Mouse (Mus musculus): Measurements from ENCODE around the gene 6820408C15Rik. TPM values are rescaled to one million over a fixed set of nuclear protein-coding genes. Genes with fewer than 3 reads are reported as not detected.

6820408C15Rik gene
- polyA plus RNA-seq (2015; fragmentation: Nextera tagmentation; extraction: Ambion mirVana) = 0.54 and 0.79 TPM in 2 replicates

DNA sequence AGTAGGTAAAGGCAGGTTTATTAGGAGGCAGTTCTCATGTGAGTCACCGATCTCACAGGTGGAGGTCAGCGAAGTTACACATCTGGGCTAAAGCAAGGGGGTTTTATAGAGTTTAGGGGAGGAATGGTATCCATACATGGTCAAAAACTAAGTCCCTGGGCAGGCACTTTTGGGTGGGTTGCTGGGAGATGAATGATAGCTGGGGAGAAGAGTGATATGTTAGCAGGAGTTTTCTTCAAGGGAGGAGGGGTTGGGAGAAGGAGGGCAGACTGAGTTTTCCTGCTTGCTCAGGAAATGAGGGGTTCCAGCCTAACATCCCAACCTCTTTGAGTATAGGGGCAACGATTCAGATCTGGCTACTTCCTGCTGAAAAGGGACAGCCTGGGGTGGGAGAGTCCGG lies at the start of gene 6820408C15Rik:
Gene 6820408C15Rik, plus strand, starts transcription at position 301 of the 400 bp plus-strand sequence.
- H3K4me2 ChIP-seq (ENCODE audit: low read depth, low read length) = peak within 1 kb of the TSS; percentile 80
- peaks cover 12% of the 10 kb centered on the region for H3K4me1 ChIP-seq (ENCODE audit: control insufficient read depth, insufficient read depth, low read length)
- no peaks in the 10 kb centered on the region for H3K36me3 ChIP-seq (ENCODE audit: control insufficient read depth, insufficient read depth, low read length)
- peak within 1 kb of the TSS; percentile 99 for H3K9ac ChIP-seq (ENCODE audit: low read depth, low read length)
- H3K27me3 ChIP-seq (replicated peaks; ENCODE audit: control insufficient read depth, insufficient read depth, low read length) = no peaks in the 10 kb centered on the region
- H3K27ac ChIP-seq (ENCODE audit: low read length) = peak within 1 kb of the TSS; percentile 88
- H3K9me3 ChIP-seq (ENCODE audit: control insufficient read depth, low read length) = peaks cover 8% of the 10 kb centered on the region
- H3K4me3 ChIP-seq (ENCODE audit: low read length) = peak within 1 kb of the TSS; percentile 92
- ATAC-seq = no peak
- 23% methylated on average over 4 of the region's 4 CpGs for WGBS

DNA sequence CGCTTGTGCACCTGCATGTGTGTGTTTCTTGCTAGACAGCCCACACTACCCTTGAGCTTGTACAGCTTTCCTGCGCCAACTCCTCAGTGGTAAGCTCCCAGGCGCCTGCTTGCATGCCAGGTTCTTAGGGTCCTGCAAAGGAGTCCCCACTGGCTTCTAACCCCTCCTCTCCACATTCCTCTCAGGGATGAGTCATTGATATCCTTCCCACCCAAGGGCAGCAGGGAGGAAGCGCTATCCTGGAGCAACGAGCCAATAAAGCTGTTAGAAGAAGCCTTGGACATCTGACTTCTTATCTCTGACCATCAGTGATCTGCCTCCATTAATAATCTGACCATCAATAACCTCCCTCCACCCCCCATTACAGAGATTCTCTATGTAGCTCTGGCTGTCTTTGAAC lies 47.5 kb upstream of the 6820408C15Rik start:
- peaks cover 5% of the 10 kb centered on the region; the same call in 1 of the 2 replicates for H3K4me1 ChIP-seq (ENCODE audit: control insufficient read depth, insufficient read depth, low read length)
- H3K36me3 ChIP-seq (ENCODE audit: control insufficient read depth, insufficient read depth, low read length) = no peaks in the 10 kb centered on the region
- no peak overlapping the region for H3K4me2 ChIP-seq (ENCODE audit: low read depth, low read length)
- no peak overlapping the region for H3K9ac ChIP-seq (ENCODE audit: low read depth, low read length)
- H3K27ac ChIP-seq (ENCODE audit: low read length) = no peak overlapping the region
- no peaks in the 10 kb centered on the region for H3K9me3 ChIP-seq (ENCODE audit: control insufficient read depth, low read length)
- no peaks in the 10 kb centered on the region for H3K27me3 ChIP-seq (replicated peaks; ENCODE audit: control insufficient read depth, insufficient read depth, low read length)
- no peak for ATAC-seq
- WGBS = 61% methylated on average over 5 of the region's 5 CpGs
- no peak overlapping the region for H3K4me3 ChIP-seq (ENCODE audit: low read length)

DNA sequence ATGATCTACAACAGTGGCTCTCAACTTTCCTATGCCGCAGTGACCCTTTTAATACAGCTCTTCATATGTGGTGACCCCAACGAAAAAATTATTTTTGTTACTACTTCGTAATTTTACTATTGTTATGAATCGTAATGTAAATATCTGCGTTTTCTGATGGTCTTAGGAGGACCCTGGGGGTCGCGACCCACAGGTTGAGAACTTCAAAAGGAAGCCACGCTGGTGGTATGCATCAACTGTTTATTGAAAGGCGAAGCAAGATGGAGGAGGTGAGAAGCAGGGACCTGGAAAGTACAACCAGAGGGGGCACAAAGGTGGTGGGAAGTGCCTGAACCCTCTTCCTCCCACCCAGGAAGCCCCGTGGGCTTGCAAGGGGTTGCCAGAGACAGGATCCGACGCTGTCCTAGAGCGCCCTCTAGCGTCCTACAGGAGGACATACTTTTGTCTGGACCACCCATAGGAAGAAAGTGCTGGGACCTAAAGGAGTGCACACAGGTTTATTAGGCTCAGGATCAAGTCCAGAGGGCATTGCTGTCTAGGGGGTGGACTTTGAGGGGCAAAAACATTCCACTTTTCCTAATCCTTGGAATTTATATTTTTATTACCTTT lies 46.8 kb upstream of the 6820408C15Rik start:
- H3K4me2 ChIP-seq (ENCODE audit: low read depth, low read length) = peak overlapping the region; percentile 23; the same call in 1 of the 2 replicates
- 0 out of 2 replicates have a peak, but pooled peaks have one; percentile 45 for ATAC-seq
- WGBS = 27% methylated on average over 14 of the region's 14 CpGs

DNA sequence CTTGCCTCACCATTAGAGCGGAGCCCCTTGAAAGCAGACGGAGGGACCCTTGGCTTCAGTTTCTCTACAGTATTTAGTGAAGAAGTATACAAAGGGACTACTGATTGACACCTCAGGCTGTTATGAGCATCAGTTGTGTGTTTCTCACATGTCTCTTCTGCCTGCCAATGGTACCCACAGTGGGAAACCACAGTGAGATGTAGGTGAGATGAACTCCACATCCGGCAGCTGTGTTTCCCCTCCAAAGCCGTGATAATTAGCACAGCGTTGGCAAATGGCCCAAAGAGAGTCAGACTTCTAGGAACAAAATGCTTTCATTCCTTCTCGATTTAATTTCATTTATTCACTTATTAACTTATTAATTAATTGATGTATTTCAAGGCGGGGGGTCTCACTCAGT lies 43.3 kb upstream of the 6820408C15Rik start:
- Histone ChIP-seq H3K27me3 (replicated peaks; ENCODE audit: control insufficient read depth, insufficient read depth, low read length) (peaks cover 8% of the 10 kb centered on the region), H3K9ac (ENCODE audit: low read depth, low read length) (no peak overlapping the region), H3K27ac (ENCODE audit: low read length) (no peak overlapping the region), H3K36me3 (ENCODE audit: control insufficient read depth, insufficient read depth, low read length) (no peaks in the 10 kb centered on the region), H3K9me3 (ENCODE audit: control insufficient read depth, low read length) (no peaks in the 10 kb centered on the region), H3K4me3 (ENCODE audit: low read length) (no peak overlapping the region), H3K4me2 (ENCODE audit: low read depth, low read length) (no peak overlapping the region), H3K4me1 (ENCODE audit: control insufficient read depth, insufficient read depth, low read length) (peaks cover 4% of the 10 kb centered on the region; the same call in 1 of the 2 replicates)
- no peak for ATAC-seq
- 77% methylated on average over 7 of the region's 7 CpGs for WGBS

More for the DNA sequence above, 46.8 kb upstream of the 6820408C15Rik start:
- no peaks in the 10 kb centered on the region for H3K9me3 ChIP-seq (ENCODE audit: control insufficient read depth, low read length)
- H3K9ac ChIP-seq (ENCODE audit: low read depth, low read length) = 0 out of 2 replicates have a peak overlapping the region, but pooled peaks have one; percentile 1
- no peaks in the 10 kb centered on the region for H3K27me3 ChIP-seq (replicated peaks; ENCODE audit: control insufficient read depth, insufficient read depth, low read length)
- no peaks in the 10 kb centered on the region for H3K36me3 ChIP-seq (ENCODE audit: control insufficient read depth, insufficient read depth, low read length)
- H3K4me3 ChIP-seq (ENCODE audit: low read length) = no peak overlapping the region
- no peak overlapping the region for H3K27ac ChIP-seq (ENCODE audit: low read length)
- H3K4me1 ChIP-seq (ENCODE audit: control insufficient read depth, insufficient read depth, low read length) = peaks cover 4% of the 10 kb centered on the region; the same call in 1 of the 2 replicates

DNA sequence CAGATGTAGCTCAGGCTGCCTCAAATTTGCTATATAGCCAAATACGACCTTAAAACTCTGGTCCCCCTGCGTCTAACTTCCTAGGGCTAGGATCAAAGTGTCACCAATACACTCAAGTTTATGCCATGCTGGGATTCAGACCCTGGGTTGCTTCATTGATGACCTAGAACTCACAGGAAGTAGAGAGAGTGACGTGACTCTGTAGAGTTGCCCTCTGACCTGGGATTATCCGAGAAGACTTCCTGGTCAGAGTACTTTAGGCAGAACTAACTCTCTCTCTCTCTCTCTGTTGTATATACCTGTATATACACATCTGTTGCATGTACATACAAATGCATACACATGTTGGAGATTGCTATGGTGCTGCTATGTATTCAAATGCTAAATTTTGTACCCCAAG lies 42.7 kb upstream of the 6820408C15Rik start:
- no peaks in the 10 kb centered on the region for H3K36me3 ChIP-seq (ENCODE audit: control insufficient read depth, insufficient read depth, low read length)
- whole genome bisulfite sequencing = 63% methylated on average over 4 of the region's 4 CpGs
- no peak overlapping the region for H3K27ac ChIP-seq (ENCODE audit: low read length)
- H3K4me3 ChIP-seq (ENCODE audit: low read length) = no peak overlapping the region
- peaks cover 8% of the 10 kb centered on the region for H3K27me3 ChIP-seq (replicated peaks; ENCODE audit: control insufficient read depth, insufficient read depth, low read length)
- no peak overlapping the region for H3K4me2 ChIP-seq (ENCODE audit: low read depth, low read length)
- ATAC-seq = no peak
- H3K9ac ChIP-seq (ENCODE audit: low read depth, low read length) = no peak overlapping the region
- no peaks in the 10 kb centered on the region for H3K9me3 ChIP-seq (ENCODE audit: control insufficient read depth, low read length)
- H3K4me1 ChIP-seq (ENCODE audit: control insufficient read depth, insufficient read depth, low read length) = peaks cover 4% of the 10 kb centered on the region; the same call in 1 of the 2 replicates

DNA sequence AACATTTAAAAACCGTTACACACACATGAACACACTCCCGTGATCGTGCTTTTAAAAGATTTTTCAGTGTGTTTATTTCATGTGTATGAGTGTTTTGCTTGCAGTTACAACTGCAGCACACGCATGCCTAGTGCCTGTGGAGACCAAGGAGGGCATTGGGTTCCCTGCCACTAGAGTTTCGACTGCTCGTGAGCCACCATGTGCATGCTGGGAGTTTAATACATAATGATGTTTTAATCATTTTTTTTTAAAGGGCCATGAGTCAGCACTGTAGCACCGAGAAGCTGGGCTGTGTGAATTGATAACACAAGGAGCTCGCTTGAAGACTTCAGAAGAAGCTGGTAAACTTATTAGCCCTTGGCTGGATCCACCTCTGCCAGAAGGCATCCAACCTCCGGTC lies 41.8 kb upstream of the 6820408C15Rik start:
- ATAC-seq = no peak

DNA sequence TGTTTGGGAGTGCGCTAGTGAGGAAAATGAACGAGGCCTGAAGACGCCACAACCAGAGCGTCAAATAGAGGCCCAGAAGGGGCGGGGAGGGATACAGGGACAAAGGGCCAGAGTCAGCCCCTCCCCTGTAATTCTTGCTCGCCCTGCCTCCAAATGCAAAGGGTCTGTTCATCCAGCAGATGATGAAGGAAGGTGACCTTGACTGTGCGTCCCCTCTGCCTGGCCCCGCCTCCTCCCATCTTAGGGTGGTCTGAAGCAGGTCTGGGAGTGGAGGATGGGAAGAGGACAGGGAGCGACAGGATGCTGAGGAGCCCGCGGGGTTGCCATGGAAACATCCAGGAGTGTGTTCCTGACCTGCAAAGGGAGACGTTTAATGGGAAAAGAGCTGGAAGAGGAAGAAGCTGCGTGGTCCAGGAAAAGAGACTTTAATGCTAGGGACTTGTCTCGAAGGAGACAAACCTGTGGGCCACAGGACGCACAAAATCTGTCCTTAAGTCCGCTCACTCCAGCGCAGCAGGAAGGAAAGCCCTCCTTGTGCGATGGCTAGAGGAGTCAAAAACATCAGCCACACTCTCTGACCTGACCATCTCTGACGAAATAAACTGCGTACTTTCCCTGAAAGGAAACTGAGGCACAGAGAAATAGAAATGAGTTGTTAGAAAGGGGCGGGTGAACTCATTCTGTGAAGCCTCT lies 39.6 kb upstream of the 6820408C15Rik start:
- ATAC-seq = no peak
- Histone ChIP-seq H3K4me3 (ENCODE audit: low read length) (no peak overlapping the region), H3K9ac (ENCODE audit: low read depth, low read length) (no peak overlapping the region), H3K36me3 (ENCODE audit: control insufficient read depth, insufficient read depth, low read length) (no peaks in the 10 kb centered on the region), H3K9me3 (ENCODE audit: control insufficient read depth, low read length) (no peaks in the 10 kb centered on the region), H3K4me1 (ENCODE audit: control insufficient read depth, insufficient read depth, low read length) (peaks cover 4% of the 10 kb centered on the region; the same call in 1 of the 2 replicates), H3K4me2 (ENCODE audit: low read depth, low read length) (no peak overlapping the region; the same call in 1 of the 2 replicates), H3K27ac (ENCODE audit: low read length) (no peak overlapping the region), H3K27me3 (replicated peaks; ENCODE audit: control insufficient read depth, insufficient read depth, low read length) (peaks cover 8% of the 10 kb centered on the region)
- WGBS = 8% methylated on average over 21 of the region's 21 CpGs

More for the DNA sequence above, 41.8 kb upstream of the 6820408C15Rik start:
- Histone ChIP-seq H3K36me3 (ENCODE audit: control insufficient read depth, insufficient read depth, low read length) (no peaks in the 10 kb centered on the region), H3K4me2 (ENCODE audit: low read depth, low read length) (no peak overlapping the region), H3K9ac (ENCODE audit: low read depth, low read length) (no peak overlapping the region), H3K27me3 (replicated peaks; ENCODE audit: control insufficient read depth, insufficient read depth, low read length) (peaks cover 8% of the 10 kb centered on the region), H3K27ac (ENCODE audit: low read length) (no peak overlapping the region), H3K4me3 (ENCODE audit: low read length) (no peak overlapping the region), H3K4me1 (ENCODE audit: control insufficient read depth, insufficient read depth, low read length) (peaks cover 4% of the 10 kb centered on the region; the same call in 1 of the 2 replicates), H3K9me3 (ENCODE audit: control insufficient read depth, low read length) (no peaks in the 10 kb centered on the region)
- 81% methylated on average over 9 of the region's 9 CpGs for WGBS

DNA sequence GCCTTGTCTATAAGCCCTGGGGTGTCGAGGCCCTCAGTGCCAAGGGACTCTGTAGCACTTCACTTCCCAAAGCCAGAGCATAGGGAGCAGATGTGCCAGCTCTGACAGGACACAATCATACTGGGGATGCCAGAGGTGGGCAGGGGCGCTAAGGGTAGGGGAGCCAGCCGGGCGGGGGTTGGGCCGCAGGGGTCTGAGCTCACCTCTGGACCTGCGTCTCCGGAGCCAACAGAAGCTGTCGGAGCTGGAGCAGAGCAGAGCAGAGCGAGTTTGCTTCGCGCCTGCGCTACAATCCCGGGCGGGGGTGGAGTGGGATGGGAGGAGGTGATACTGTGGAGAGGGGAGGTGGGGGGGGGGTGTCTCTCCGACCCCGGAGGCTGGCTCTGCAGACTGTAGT lies 39.0 kb upstream of the 6820408C15Rik start, which contains the start of gene Nrsn2:
Gene Nrsn2, minus strand, starts transcription at position 294 of the 397 bp plus-strand sequence.
- WGBS = 6% methylated on average over 14 of the region's 16 CpGs
- Histone ChIP-seq H3K27me3 (replicated peaks; ENCODE audit: control insufficient read depth, insufficient read depth, low read length) (peaks cover 8% of the 10 kb centered on the region), H3K4me3 (ENCODE audit: low read length) (no peak within 1 kb of the TSS), H3K27ac (ENCODE audit: low read length) (no peak within 1 kb of the TSS), H3K36me3 (ENCODE audit: control insufficient read depth, insufficient read depth, low read length) (no peaks in the 10 kb centered on the region), H3K4me2 (ENCODE audit: low read depth, low read length) (peak within 1 kb of the TSS; percentile 18; the same call in 1 of the 2 replicates), H3K4me1 (ENCODE audit: control insufficient read depth, insufficient read depth, low read length) (peaks cover 4% of the 10 kb centered on the region; the same call in 1 of the 2 replicates), H3K9ac (ENCODE audit: low read depth, low read length) (no peak within 1 kb of the TSS), H3K9me3 (ENCODE audit: control insufficient read depth, low read length) (no peaks in the 10 kb centered on the region)
- ATAC-seq = peak; percentile 44

DNA sequence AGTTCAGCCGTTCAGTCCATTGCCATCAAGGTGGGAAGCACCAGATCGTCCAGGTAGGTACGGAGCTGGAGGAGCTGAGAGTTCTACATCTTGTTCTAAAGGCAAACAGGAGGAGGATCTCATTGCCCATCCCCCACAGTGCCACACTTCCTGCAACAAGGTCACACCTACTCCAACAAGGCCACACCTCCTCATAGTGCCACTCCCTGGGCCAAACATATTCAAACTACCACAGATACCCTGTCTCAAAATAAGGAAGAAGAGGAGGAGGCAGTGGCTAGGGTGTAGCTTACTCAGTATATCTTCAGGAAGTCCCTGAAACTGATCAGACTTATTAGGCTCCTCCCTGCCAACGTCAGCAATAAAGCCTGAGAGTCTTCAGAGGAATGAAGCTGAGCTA lies 31.2 kb upstream of the 6820408C15Rik start:
- H3K36me3 ChIP-seq (ENCODE audit: control insufficient read depth, insufficient read depth, low read length) = no peaks in the 10 kb centered on the region
- H3K27ac ChIP-seq (ENCODE audit: low read length) = no peak overlapping the region
- H3K9me3 ChIP-seq (ENCODE audit: control insufficient read depth, low read length) = no peaks in the 10 kb centered on the region
- ATAC-seq = no peak
- no peaks in the 10 kb centered on the region for H3K27me3 ChIP-seq (replicated peaks; ENCODE audit: control insufficient read depth, insufficient read depth, low read length)
- H3K4me2 ChIP-seq (ENCODE audit: low read depth, low read length) = no peak overlapping the region
- no peaks in the 10 kb centered on the region for H3K4me1 ChIP-seq (ENCODE audit: control insufficient read depth, insufficient read depth, low read length)
- 85% methylated on average over 4 of the region's 4 CpGs for WGBS
- no peak overlapping the region for H3K4me3 ChIP-seq (ENCODE audit: low read length)
- H3K9ac ChIP-seq (ENCODE audit: low read depth, low read length) = no peak overlapping the region
